Mouse (Mus musculus): ENCODE data around the gene Klk1b1.
"Not testable (repeated sequence)": the region's sequence is repeated elsewhere in the genome, so short reads cannot be mapped to it uniquely, and the experiment has no call there.

Gene Klk1b1

GRCm38 (mm10) chr7:43966451-43966850 lies at the start of gene Klk1b1:
Gene Klk1b1, plus strand, starts transcription at chr7:43966751.
- no peak for DNase-seq (ENCODE audit: extremely low spot score, low spot score)

DNA sequence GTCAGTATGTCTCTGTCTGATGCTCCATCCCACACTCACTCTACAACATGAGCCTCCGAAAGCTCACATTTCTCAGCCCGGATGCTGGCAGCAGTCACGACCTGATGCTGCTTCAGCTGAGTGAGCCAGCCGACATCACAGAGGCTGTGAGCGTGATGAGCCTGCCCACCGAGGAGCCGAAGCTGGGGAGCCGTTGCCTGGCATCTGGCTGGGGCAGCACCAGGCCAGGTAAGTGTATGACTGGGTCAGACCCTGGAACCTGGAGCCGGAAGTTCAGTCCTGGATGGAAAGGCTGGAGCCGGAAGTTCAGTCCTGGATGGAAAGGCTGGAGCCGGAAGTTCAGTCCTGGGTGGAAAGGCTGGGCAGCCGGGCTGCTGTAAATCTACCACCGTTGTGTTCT lies 48.1 kb upstream of the Klk1b1 start:
- DNase-seq (ENCODE audit: extremely low spot score, low spot score), result no peak

DNA sequence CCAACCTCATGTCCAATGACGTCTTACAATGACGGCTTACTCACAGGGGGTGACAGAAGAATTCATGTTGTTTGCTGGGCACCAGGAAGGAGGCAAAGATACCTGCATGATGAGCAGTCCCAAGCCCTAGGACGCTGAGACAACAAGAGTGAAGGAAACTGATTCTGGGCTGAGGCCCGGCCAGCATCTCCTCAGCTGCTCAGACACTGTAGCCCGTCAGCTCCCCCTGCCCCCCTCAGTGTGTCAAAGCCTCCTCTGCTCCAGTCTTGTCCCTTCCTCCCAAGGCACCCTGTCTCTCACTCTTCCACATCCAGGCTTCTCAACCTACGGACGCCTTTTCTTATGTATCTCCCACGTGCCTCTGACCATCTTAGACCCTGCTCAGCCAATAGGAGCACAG lies 47.7 kb upstream of the Klk1b1 start:
- DNase-seq (ENCODE audit: extremely low spot score, low spot score), result no peak

GRCm38 (mm10) chr7:43919559-43920451 lies 46.7 kb upstream of the Klk1b1 start:
- peak; percentile 68 for DNase-seq (ENCODE audit: extremely low spot score, low spot score)

GRCm38 (mm10) chr7:43920582-43920981 lies 46.0 kb upstream of the Klk1b1 start:
- DNase-seq (ENCODE audit: extremely low spot score, low spot score), result no peak

DNA sequence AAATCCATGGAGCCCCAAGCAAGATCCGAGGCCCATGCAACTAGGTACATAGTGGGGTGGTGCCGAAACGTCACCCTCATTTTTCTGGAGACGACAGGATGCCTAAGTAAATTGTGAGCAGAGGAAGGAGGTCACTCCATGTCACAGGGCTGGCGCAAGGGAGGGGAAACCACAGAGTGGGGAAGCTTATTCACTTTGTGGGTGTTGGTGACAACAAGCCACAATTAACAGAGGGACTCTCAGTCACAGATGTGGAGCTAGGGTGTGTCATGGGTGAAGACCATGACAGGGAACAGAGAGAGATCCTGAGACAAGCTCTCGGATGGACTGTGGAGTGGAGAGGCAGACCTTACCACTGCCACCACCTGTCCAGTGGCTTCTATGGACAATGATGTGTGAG lies 45.5 kb upstream of the Klk1b1 start:
- no peak for DNase-seq (ENCODE audit: extremely low spot score, low spot score)

DNA sequence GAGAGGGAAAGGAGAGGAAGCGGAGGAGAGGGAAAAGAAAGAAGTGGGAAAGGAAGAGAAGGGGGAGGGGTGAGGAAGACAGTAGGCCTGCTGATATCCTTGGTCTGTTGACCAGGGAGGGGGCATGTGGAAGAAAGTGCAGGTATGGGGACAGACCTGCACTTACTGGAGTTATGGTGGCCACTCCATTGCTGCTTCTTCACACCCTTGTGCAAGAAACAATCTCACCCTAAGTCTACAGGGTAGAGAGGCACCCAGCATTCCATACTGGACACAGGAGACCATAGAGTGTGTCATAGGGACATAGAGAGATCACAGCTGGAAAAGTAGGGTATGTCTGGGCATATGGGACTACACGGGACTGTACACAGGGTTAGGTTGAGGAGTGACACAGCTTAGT lies 44.6 kb upstream of the Klk1b1 start:
- no peak for DNase-seq (ENCODE audit: extremely low spot score, low spot score)

DNA sequence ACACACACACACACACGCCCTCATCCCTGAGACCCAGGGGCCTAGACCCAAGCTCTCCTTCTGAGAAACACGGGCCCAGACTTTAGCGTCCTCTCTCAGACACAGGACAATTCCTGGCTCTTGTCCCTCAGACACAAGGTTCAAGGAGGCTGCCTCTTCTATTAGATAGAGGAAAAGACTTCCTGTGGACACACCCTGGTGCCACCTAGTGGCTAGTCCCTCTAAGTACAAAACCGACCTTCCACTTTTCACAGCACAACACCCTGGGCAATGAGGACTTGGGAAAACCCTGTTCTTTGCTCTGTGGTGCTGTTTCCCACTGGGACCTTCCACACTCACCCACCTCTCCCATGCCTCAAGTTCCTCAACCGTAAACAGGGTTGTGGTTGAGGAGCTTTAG lies 40.6 kb upstream of the Klk1b1 start:
- DNase-seq (ENCODE audit: extremely low spot score, low spot score), result peak; percentile 19

GRCm38 (mm10) chr7:43928521-43928920 lies 38.0 kb upstream of the Klk1b1 start:
- peak; percentile 15 for DNase-seq (ENCODE audit: extremely low spot score, low spot score)

DNA sequence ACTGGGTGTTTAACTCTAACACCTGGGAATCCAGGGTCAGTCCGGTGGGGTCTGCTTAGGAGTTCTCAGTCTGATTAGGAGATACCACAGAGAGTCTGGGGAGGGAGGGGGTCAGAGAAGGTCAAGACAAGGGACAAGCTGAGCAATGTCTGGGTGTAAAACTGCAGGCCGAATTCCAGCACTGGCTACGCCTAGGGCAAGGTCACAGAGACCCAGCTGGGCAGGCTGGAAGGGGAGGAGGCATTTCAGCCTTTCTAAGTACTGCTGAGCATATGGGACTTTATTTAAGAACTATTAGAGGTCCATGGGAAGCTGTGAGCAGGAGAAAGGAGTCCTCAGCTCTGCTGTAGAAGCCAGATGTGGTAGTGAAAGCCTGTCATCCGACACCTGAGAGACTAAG lies 34.2 kb upstream of the Klk1b1 start:
- DNase-seq (ENCODE audit: extremely low spot score, low spot score), result no peak

DNA sequence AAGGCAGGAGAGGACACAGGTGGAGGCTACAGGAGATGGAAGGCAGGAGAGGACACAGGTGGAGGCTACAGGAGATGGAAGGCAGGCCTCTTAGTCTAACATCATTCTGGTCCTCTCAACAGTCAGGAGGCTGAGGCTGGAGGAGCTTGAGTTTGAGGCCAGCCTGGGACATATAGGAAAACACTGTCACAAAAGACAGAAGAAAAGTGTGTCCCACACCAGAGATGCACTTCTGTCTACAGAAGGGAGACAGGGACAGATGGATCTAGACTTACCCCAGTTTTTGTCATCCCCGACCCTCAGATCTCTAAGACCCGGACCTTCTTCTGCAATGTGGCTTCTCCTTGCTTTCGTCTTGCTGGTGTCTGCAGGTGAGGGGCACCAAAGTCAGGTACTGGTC lies 33.1 kb upstream of the Klk1b1 start, which contains the start of gene Klk15:
Gene Klk15, plus strand, starts transcription at position 301 of the 400 bp plus-strand sequence.
- no peak for DNase-seq (ENCODE audit: extremely low spot score, low spot score)

DNA sequence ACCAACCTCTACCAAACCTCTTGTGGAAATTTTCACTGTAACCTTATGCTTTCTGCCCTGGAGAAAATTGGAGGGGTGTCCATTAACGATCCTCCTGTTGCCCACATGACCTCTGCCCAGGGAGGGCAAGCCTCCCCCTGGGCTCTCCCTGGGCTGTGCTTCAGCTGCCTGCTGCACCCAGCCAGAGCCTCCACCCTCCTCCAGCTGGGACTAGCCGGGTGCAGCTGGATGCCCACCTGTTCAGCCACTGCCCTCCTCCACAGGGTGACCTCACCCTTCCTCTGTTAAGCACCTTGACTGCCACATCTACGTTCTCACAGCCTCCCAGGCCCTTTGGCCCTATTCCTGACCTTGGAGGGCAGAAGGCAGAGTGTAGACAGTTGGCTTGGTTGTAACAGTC lies 31.8 kb upstream of the Klk1b1 start:
- no peak for DNase-seq (ENCODE audit: extremely low spot score, low spot score)

DNA sequence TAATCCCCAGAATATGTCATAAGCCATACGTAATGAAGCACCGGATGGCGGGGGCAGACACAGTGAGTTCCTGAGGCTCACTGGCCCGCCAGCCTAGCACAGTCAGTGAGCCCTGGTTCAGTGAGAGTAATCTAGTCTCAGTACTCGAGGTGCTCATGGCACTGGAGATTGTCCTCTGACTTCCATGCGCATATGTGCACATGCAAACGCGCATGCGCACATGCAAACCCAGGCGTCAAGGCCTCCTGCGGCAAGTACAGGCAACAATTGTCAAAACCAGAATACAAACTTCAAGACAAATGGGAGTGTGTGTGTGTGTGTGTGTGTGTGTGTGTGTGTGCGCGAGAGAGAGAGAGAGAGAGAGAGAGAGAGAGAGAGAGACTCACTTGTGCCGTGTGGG lies 30.0 kb upstream of the Klk1b1 start:
- no peak for DNase-seq (ENCODE audit: extremely low spot score, low spot score)

GRCm38 (mm10) chr7:43942293-43942692 lies 24.3 kb upstream of the Klk1b1 start:
- not testable (repeated sequence) for DNase-seq (ENCODE audit: extremely low spot score, low spot score)

DNA sequence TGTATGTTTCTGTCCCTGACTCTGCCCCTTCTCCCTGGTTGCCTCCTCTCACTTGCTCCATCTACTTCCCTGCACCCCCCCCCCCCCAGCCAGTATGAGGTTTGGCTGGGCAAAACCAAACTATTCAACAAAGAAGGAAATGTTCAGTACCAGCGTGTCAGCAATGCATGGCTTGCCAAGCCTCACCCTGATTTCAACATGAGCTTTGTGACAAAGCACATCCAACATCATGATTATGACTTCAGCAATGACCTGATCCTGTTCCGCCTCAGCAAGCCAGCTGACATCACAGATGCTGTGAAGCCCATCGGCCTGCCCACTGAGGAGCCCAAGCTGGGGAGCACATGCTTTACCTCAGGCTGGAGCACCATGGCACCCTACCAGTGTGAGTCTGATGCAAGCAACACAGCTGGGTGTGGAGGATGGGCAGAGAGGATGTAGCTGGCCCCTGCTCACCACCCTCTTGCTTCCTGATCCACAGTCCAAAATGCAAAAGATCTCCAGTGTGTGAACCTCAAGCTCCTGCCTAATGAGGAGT lies 21.8 kb upstream of the Klk1b1 start:
- DNase-seq (ENCODE audit: extremely low spot score, low spot score), result no peak

- no peak for DNase-seq (ENCODE audit: extremely low spot score, low spot score)
Measured at GRCm38 (mm10) chr7:43950364-43950763, 16.2 kb upstream of the Klk1b1 start, which contains the start of gene Klk1b8. Gene Klk1b8, plus strand, starts transcription at chr7:43950664.

DNA sequence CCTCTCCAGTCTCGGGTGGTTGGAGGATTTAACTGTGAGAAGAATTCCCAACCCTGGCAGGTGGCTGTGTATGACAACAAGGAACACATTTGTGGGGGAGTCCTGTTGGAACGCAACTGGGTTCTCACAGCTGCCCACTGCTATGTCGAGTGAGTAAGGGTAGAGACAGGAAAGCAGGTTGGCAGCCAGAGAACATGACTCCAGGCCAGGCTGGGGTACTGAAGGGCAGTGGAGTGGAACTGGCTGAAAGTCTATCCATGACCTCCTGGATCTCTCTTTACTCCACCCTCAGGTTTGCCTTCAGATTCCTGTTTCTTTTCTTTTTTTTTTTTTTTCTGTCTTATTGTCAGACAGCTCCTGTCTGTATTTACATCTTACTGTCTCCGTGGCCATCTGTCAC lies 13.8 kb upstream of the Klk1b1 start:
- no peak for DNase-seq (ENCODE audit: extremely low spot score, low spot score)

- no peak for DNase-seq (ENCODE audit: extremely low spot score, low spot score)
Measured at GRCm38 (mm10) chr7:43967058-43967457, 507 bp downstream of the Klk1b1 start.

- DNase-seq (ENCODE audit: extremely low spot score, low spot score), result no peak
Measured at GRCm38 (mm10) chr7:43967612-43968011, 1.1 kb downstream of the Klk1b1 start.

DNA sequence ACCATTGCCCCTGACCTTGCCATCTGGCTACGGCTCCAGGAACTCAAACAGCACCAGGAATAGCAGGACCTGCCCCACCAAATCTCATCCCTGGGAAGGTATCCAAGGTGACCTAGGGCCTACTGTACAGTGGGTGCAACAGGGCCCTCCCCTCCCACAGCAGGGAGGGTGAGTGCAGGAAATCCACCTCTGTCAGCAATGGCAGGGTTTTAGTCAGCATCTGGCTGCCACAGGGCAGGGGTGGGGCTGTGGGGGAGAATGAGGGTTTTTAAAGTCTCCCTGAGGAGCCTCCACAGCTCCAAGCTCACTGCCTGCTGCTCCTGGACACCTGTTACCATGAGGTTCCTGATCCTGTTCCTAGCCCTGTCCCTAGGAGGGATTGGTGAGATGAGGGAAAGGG lies 9.2 kb downstream of the Klk1b1 start, which contains the start of gene Klk1b9:
Gene Klk1b9, plus strand, starts transcription at position 301 of the 400 bp plus-strand sequence.
- DNase-seq (ENCODE audit: extremely low spot score, low spot score), result not testable (repeated sequence)

GRCm38 (mm10) chr7:43985657-43986056 lies 19.1 kb downstream of the Klk1b1 start:
- DNase-seq (ENCODE audit: extremely low spot score, low spot score), result no peak

DNA sequence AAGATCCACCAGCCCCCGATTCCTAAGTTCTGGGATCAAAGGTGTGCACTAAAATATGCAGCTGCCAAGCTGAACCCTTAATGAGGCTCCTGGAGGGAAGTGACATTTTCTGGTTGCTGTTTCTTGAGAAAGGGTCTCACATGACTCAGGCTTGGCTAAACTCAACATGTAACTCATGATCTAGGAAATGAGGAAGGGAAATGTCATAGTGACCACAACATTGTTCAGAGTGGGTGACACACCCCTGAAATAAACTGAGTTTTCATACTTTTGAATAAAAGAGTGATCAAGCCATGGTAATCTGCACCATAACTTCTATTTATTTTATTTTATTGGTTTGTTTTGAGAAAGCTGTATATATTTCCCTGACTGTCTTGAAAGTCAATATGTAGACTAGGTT lies 28.3 kb downstream of the Klk1b1 start:
- not testable (repeated sequence) for DNase-seq (ENCODE audit: extremely low spot score, low spot score)

GRCm38 (mm10) chr7:43995577-43995976 lies 29.0 kb downstream of the Klk1b1 start, which contains the start of gene Klk1b11:
Gene Klk1b11, plus strand, starts transcription at chr7:43995877.
- not testable (repeated sequence) for DNase-seq (ENCODE audit: extremely low spot score, low spot score)
